Mouse (Mus musculus) macrophage (primary cell): Measurements from ENCODE around the gene Lonrf3. TPM values are rescaled to one million over a fixed set of nuclear protein-coding genes. Genes with fewer than 3 reads are reported as not detected.

Experiments
- H3K27ac ChIP-seq: fragments of 350-480 bp; formaldehyde crosslinking; 2 replicates; pipeline ENCODE4 v1.9.0; 2021
- H3K36me3 ChIP-seq: fragments of 350-480 bp; formaldehyde crosslinking; 2 replicates; pipeline ENCODE4 v1.9.0; 2021; ENCODE audit errors: inconsistent target
- H3K4me3 ChIP-seq: fragments of 350-480 bp; formaldehyde crosslinking; 2 replicates; pipeline ENCODE4 v1.9.0; 2021; ENCODE audit errors: inconsistent target
- H3K79me2 ChIP-seq: fragments of 350-480 bp; formaldehyde crosslinking; 2 replicates; pipeline ENCODE4 v1.9.0; 2021; ENCODE audit errors: inconsistent target
- WGBS: methylation state at CpG from one replicate; pipeline ENCODE4 v1.1.7; 2026; ENCODE audit warnings: inconsistent platforms; ENCODE audit not compliant: missing documents; 5-methylcytosine and 5-hydroxymethylcytosine counted together
- polyA plus RNA-seq: library from polyadenylated mRNA; stranded (reverse); fragments of 250-400 nt; gene quantifications from 3 replicates; pipeline ENCODE4 v1.2.4, GENCODE M21; 2018; ENCODE audit warnings: inconsistent platforms
- total RNA-seq, 78 experiments: library from RNA; depleted of rRNA; stranded (reverse); fragments of 250-400 nt; gene quantifications; 1 replicate in 9 of 78; 2 replicates in 24 of 78; 3 replicates in 43 of 78; 4 replicates in 2 of 78; pipeline ENCODE4 v1.2.4; 2018; ENCODE audit warnings: inconsistent platforms in 56 of 78

Gene Lonrf3
- 100 to 1,000 TPM in 9 of 26 experiments, 10 to 100 TPM in 16, 1 to 10 TPM in 1; 5.8 to 175 (median 68.3) TPM for total RNA-seq (2018; cell fraction: chromatin; rRNA removed)
- 10 to 100 TPM; 19.5 to 65.0 (median 32.6) TPM for total RNA-seq (2018; cell fraction: cytosol; rRNA removed)
- 100 to 1,000 TPM in 5 of 26 experiments, 10 to 100 TPM in 21; 25.3 to 135 (median 55.4) TPM for total RNA-seq (2018; cell fraction: nucleus; rRNA removed)
- 11.8 to 40.5 TPM (median 16.3 TPM) in 3 replicates for polyA plus RNA-seq

- peaks cover 37% of the 10 kb centered on the region for H3K79me2 ChIP-seq
- no peaks in the 10 kb centered on the region for H3K36me3 ChIP-seq
- peak within 1 kb of the TSS; percentile 32 for H3K4me3 ChIP-seq
- peak within 1 kb of the TSS; percentile 73 for H3K27ac ChIP-seq
- WGBS = 18% methylated on average over 66 of the region's 68 CpGs
These were observed at the start of gene Lonrf3 for GRCm38 (mm10) chrX:36328271-36329039. Gene Lonrf3 (plus strand): TSS chrX:36328353.

GRCm38 (mm10) chrX:36278750-36279149 lies 49.4 kb upstream of the Lonrf3 start:
- H3K36me3 ChIP-seq = no peaks in the 10 kb centered on the region
- H3K27ac ChIP-seq = no peak overlapping the region
- WGBS = 45% methylated on average over 1 of the region's 1 CpGs
- no peak overlapping the region for H3K4me3 ChIP-seq
- H3K79me2 ChIP-seq = no peaks in the 10 kb centered on the region

- 41% methylated on average over 3 of the region's 3 CpGs for WGBS
- Histone ChIP-seq H3K36me3 (no peaks in the 10 kb centered on the region), H3K27ac (0 out of 2 replicates have a peak overlapping the region, but pooled peaks have one; percentile 21), H3K79me2 (no peaks in the 10 kb centered on the region), H3K4me3 (no peak overlapping the region)
These were observed 16.7 kb upstream of the Lonrf3 start for GRCm38 (mm10) chrX:36311420-36311819.

GRCm38 (mm10) chrX:36327491-36328255 lies 480 bp upstream of the Lonrf3 start:
- 24% methylated on average over 16 of the region's 20 CpGs for WGBS
- Histone ChIP-seq H3K79me2 (peaks cover 29% of the 10 kb centered on the region), H3K27ac (peak overlapping the region; percentile 73), H3K4me3 (peak overlapping the region; percentile 23), H3K36me3 (no peaks in the 10 kb centered on the region)

GRCm38 (mm10) chrX:36329040-36329649 lies 992 bp downstream of the Lonrf3 start:
- no peaks in the 10 kb centered on the region; the same call in 1 of the 2 replicates for H3K36me3 ChIP-seq
- 7% methylated on average over 32 of the region's 66 CpGs for WGBS
- peaks cover 44% of the 10 kb centered on the region for H3K79me2 ChIP-seq
- peak overlapping the region; percentile 47 for H3K4me3 ChIP-seq
- H3K27ac ChIP-seq = peak overlapping the region; percentile 82

GRCm38 (mm10) chrX:36329849-36330411 lies 1.8 kb downstream of the Lonrf3 start:
- WGBS = 24% methylated on average over 17 of the region's 44 CpGs
- peaks cover 52% of the 10 kb centered on the region for H3K79me2 ChIP-seq
- peak overlapping the region; percentile 82 for H3K27ac ChIP-seq
- H3K4me3 ChIP-seq = peak overlapping the region; percentile 47
- H3K36me3 ChIP-seq = no peaks in the 10 kb centered on the region; the same call in 1 of the 2 replicates

- Histone ChIP-seq H3K79me2 (no peaks in the 10 kb centered on the region; the same call in 1 of the 2 replicates), H3K27ac (no peak overlapping the region), H3K4me3 (no peak overlapping the region), H3K36me3 (no peaks in the 10 kb centered on the region)
- 73% methylated on average over 3 of the region's 3 CpGs for WGBS
These were observed 24.3 kb downstream of the Lonrf3 start for GRCm38 (mm10) chrX:36352446-36352845.

- Histone ChIP-seq H3K27ac (no peak overlapping the region), H3K79me2 (no peaks in the 10 kb centered on the region), H3K4me3 (no peak overlapping the region), H3K36me3 (no peaks in the 10 kb centered on the region)
These were observed 57.2 kb downstream of the Lonrf3 start for GRCm38 (mm10) chrX:36385340-36385739.

- no peaks in the 10 kb centered on the region for H3K36me3 ChIP-seq
- WGBS = 67% methylated on average over 3 of the region's 3 CpGs
- H3K4me3 ChIP-seq = no peak overlapping the region
- H3K27ac ChIP-seq = no peak overlapping the region
- H3K79me2 ChIP-seq = no peaks in the 10 kb centered on the region
These were observed 61.8 kb downstream of the Lonrf3 start for GRCm38 (mm10) chrX:36389971-36390370.

GRCm38 (mm10) chrX:36390503-36390902 lies 62.4 kb downstream of the Lonrf3 start:
- WGBS = 19% methylated on average over 2 of the region's 2 CpGs
- H3K36me3 ChIP-seq = no peaks in the 10 kb centered on the region
- no peak overlapping the region for H3K4me3 ChIP-seq
- H3K27ac ChIP-seq = no peak overlapping the region
- no peaks in the 10 kb centered on the region for H3K79me2 ChIP-seq

GRCm38 (mm10) chrX:36392672-36393071 lies 64.5 kb downstream of the Lonrf3 start:
- 70% methylated on average over 6 of the region's 6 CpGs for WGBS
- Histone ChIP-seq H3K27ac (no peak overlapping the region), H3K79me2 (no peaks in the 10 kb centered on the region), H3K4me3 (no peak overlapping the region), H3K36me3 (no peaks in the 10 kb centered on the region)

GRCm38 (mm10) chrX:36393279-36393678 lies 65.1 kb downstream of the Lonrf3 start:
- WGBS = 38% methylated on average over 2 of the region's 6 CpGs
- no peaks in the 10 kb centered on the region for H3K79me2 ChIP-seq
- H3K27ac ChIP-seq = no peak overlapping the region
- H3K4me3 ChIP-seq = no peak overlapping the region
- no peaks in the 10 kb centered on the region for H3K36me3 ChIP-seq

- 84% methylated on average over 12 of the region's 13 CpGs for WGBS
- Histone ChIP-seq H3K36me3 (no peaks in the 10 kb centered on the region), H3K79me2 (no peaks in the 10 kb centered on the region), H3K4me3 (no peak within 1 kb of the TSS), H3K27ac (no peak within 1 kb of the TSS)
These were observed 72.8 kb downstream of the Lonrf3 start, which contains the start of gene Gm6268 for GRCm38 (mm10) chrX:36400980-36401379. Gene Gm6268 (plus strand): TSS chrX:36401280.

- Histone ChIP-seq H3K36me3 (no peaks in the 10 kb centered on the region), H3K27ac (no peak overlapping the region), H3K79me2 (no peaks in the 10 kb centered on the region), H3K4me3 (no peak overlapping the region)
- WGBS = 66% methylated on average over 6 of the region's 6 CpGs
These were observed 74.2 kb downstream of the Lonrf3 start for GRCm38 (mm10) chrX:36402316-36402715.
